Mouse (Mus musculus) embryonic facial prominence, embryonic 13.5 days (tissue): ENCODE results near the gene Zc3h7b. TPM values are rescaled to one million over a fixed set of nuclear protein-coding genes. Genes with fewer than 3 reads are reported as not detected.

Experiments used
- ATAC-seq: fragments of 200-750 bp; cut with Nextera tagmentation; 2 replicates; pipeline ENCODE4 v1.8.0; 2017; ENCODE audit warnings: low read depth; ENCODE audit not compliant: insufficient number of reproducible peaks, insufficient read depth, low FRiP score, low TSS enrichment
- H3K27ac ChIP-seq: fragments of 300-500 bp; sonication (generic); 2 replicates; pipeline ENCODE4 v1.5.1; 2015; ENCODE audit warnings: moderate library complexity, mild to moderate bottlenecking, inconsistent platforms
- H3K27me3 ChIP-seq: fragments of 300-500 bp; sonication (generic); 2 replicates; pipeline ENCODE4 v1.6.1; 2015; ENCODE audit warnings: mild to moderate bottlenecking, inconsistent platforms
- H3K36me3 ChIP-seq: fragments of 300-500 bp; sonication (generic); 2 replicates; pipeline ENCODE4 v1.6.1; 2015; ENCODE audit warnings: mild to moderate bottlenecking, inconsistent platforms
- H3K4me1 ChIP-seq: fragments of 300-500 bp; sonication (generic); 2 replicates; pipeline ENCODE4 v1.6.1; 2015; ENCODE audit warnings: inconsistent platforms
- H3K4me2 ChIP-seq: fragments of 300-500 bp; sonication (generic); 2 replicates; pipeline ENCODE4 v1.6.1; 2015; ENCODE audit warnings: moderate library complexity, mild to moderate bottlenecking, inconsistent platforms
- H3K4me3 ChIP-seq: fragments of 300-500 bp; sonication (generic); 2 replicates; pipeline ENCODE4 v1.5.1; 2015; ENCODE audit warnings: mild to moderate bottlenecking, inconsistent platforms
- H3K9ac ChIP-seq: fragments of 300-500 bp; sonication (generic); 2 replicates; pipeline ENCODE4 v1.6.1; 2015; ENCODE audit warnings: mild to moderate bottlenecking, inconsistent platforms
- H3K9me3 ChIP-seq: fragments of 300-500 bp; sonication (generic); 2 replicates; pipeline ENCODE4 v1.6.1; 2016; ENCODE audit warnings: inconsistent platforms
- WGBS: fragments of 180-500 bp; shearing (Covaris S2); methylation state at CpG from one replicate; pipeline ENCODE4 v1.1.7; 2015; ENCODE audit warnings: mixed read lengths; 5-methylcytosine and 5-hydroxymethylcytosine counted together
- polyA plus RNA-seq: library from polyadenylated mRNA; unstranded; fragments of >200 nt; fragmentation: Nextera tagmentation; extraction: Ambion mirVana; gene quantifications from 2 replicates; pipeline ENCODE4 v1.2.1, GENCODE M21; 2015

Gene Zc3h7b
- polyA plus RNA-seq, 1 experiment from 2014 or later, result 35.4 TPM

- H3K9ac ChIP-seq, result no peak overlapping the region
- peaks cover 20% of the 10 kb centered on the region for H3K4me1 ChIP-seq
- no peaks in the 10 kb centered on the region for H3K27me3 ChIP-seq
- peak overlapping the region; percentile 42 for H3K4me3 ChIP-seq
- no peaks in the 10 kb centered on the region for H3K9me3 ChIP-seq
- H3K27ac ChIP-seq, result peak overlapping the region; percentile 68
- 52% methylated on average over 7 of the region's 7 CpGs for WGBS
- peak overlapping the region; percentile 65 for H3K4me2 ChIP-seq
- H3K36me3 ChIP-seq, result no peaks in the 10 kb centered on the region
- no peak for ATAC-seq
Observed at GRCm38 (mm10) chr15:81836966-81837920, 92.4 kb downstream of the Zc3h7b start.

DNA sequence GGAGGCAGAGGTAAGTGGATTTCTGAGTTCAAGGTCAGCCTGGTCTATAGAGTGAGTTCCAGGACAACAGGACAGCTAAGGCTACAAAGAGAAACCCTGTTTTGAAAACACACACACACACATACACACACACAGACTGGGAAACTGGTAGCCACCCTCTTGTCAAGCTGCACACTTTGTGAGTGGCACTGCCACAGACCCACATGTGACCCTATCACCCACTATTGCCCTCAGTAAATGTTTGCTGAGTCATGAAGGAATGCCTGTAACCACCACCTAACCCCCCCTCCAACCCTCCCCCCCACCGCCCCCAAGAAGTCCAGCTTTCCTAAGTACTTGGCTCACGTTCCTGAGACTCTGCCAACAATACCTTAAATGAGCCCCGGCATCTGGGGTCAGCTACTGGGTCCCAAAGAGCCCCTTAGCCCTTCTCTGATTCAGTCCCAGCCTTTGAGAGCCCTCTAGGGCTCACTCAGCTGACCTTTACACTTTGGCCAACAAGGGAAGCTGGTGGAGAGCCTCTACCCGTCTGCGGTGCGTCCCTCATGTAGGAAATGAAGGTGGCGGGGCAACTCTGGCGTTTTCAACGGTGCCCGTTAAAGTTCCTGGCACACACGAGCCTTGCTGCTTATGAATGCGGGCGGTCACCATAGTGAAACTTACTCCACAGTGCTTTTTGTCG lies 93.8 kb downstream of the Zc3h7b start:
- whole genome bisulfite sequencing, result 74% methylated on average over 14 of the region's 14 CpGs
- no peak for ATAC-seq
- H3K9ac ChIP-seq, result no peak overlapping the region
- H3K36me3 ChIP-seq, result no peaks in the 10 kb centered on the region
- H3K4me1 ChIP-seq, result peaks cover 20% of the 10 kb centered on the region
- no peaks in the 10 kb centered on the region for H3K9me3 ChIP-seq
- no peak overlapping the region for H3K4me2 ChIP-seq
- no peak overlapping the region; the same call in 1 of the 2 replicates for H3K27ac ChIP-seq
- no peaks in the 10 kb centered on the region for H3K27me3 ChIP-seq
- H3K4me3 ChIP-seq, result no peak overlapping the region

DNA sequence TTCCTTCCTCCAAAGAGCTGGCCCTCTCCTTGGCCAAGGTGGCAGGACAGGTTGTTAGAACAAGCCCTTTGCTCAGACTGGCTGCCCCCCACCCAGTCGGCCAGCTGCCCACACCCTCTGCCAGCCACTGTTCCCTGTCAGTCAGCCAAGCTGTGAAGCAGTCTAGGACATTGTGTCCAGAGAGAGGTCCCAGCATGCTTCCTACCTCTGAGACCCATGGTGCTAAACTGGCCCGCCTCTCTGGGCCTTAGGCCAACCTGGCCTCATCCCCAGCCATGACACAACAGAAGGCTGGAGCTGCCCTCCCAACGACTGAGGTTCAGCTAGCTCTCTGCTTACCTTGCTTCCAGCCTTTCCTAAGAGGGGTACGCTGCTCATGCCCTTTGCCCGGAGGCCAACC lies 94.8 kb downstream of the Zc3h7b start:
- no peak for ATAC-seq
- Histone ChIP-seq H3K4me3 (no peak overlapping the region), H3K27ac (no peak overlapping the region), H3K4me1 (peaks cover 20% of the 10 kb centered on the region), H3K9ac (0 out of 2 replicates have a peak overlapping the region, but pooled peaks have one; percentile 21), H3K27me3 (no peaks in the 10 kb centered on the region), H3K4me2 (no peak overlapping the region), H3K9me3 (no peaks in the 10 kb centered on the region), H3K36me3 (no peaks in the 10 kb centered on the region)
- 73% methylated on average over 5 of the region's 5 CpGs for WGBS

DNA sequence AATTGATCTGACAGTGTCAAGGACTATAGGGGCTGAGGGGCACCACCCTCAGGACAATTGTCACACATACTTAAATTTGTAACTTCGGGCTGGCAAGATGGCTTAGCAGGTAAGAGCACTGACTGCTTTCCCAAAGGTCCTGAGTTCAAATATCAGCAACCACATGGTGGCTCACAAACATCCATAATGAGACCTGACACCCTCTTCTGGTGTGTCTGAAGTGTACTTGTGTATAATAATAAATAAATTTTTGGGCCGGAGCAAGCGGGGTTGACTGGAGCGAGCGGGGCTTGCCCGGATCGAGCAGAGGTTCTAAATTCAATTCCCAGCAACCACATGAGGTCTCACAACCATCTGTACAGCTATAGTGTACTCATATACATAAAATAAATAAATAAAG lies 95.4 kb downstream of the Zc3h7b start:
- Histone ChIP-seq H3K27me3 (no peaks in the 10 kb centered on the region), H3K4me2 (no peak overlapping the region), H3K9me3 (no peaks in the 10 kb centered on the region), H3K9ac (no peak overlapping the region), H3K27ac (no peak overlapping the region), H3K4me1 (peaks cover 17% of the 10 kb centered on the region), H3K36me3 (no peaks in the 10 kb centered on the region), H3K4me3 (no peak overlapping the region)
- ATAC-seq, result no peak
- 93% methylated on average over 7 of the region's 7 CpGs for WGBS

DNA sequence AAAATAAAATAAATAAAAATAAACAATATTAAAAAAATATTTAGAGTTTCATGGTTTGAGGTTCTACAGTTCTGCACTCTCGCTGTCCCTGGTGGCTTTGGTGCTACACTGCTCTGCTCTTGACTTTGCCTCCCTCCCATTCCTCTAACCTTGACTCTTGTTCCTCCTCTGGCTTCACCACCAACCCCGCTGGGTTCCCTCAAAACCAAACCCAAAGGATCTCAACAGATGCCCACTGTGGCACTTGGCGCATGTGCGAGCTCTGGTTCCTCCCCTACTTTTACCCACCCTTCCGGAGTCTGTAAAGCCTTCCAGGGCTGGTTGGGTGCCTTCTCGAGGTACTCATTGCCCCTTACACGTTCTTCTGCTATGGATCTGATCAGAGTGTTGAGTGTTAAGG lies 97.4 kb downstream of the Zc3h7b start:
- 86% methylated on average over 7 of the region's 7 CpGs for WGBS
- no peak overlapping the region for H3K4me2 ChIP-seq
- H3K4me1 ChIP-seq, result 0 out of 2 replicates have a peak, but pooled peaks cover 5% of the 10 kb centered on the region
- no peak overlapping the region for H3K9ac ChIP-seq
- H3K27ac ChIP-seq, result no peak overlapping the region
- peaks cover 8% of the 10 kb centered on the region for H3K36me3 ChIP-seq
- no peak overlapping the region for H3K4me3 ChIP-seq
- no peak for ATAC-seq
- no peaks in the 10 kb centered on the region for H3K9me3 ChIP-seq
- H3K27me3 ChIP-seq, result no peaks in the 10 kb centered on the region

DNA sequence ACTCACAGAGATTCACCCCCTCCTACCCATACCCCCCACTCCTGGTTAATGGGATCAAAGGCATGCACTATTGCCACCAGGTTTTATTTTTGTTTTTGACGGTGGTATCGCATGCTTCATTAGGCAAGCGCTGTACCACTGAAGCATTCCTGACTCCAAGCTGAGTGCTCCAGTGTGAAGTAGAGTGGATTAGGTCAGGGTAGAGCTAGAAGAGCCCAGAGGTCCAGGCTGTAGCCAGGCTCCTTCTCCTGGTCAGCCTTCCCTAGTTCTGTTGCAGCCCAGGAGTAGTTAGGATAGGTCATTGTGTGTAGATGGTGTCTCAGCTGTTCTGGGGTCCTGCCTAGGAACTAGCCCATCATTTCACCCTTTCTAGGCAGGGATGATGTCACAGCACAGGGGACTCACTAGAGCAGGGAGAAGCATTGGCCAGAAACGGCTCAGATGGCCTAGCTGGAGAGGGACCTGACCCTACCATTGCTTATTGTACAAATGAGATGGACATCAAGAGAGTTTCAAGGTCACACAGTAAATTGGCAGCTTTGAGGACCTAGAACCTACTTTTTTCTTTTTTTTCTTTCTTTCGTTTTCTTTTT lies 100.3 kb downstream of the Zc3h7b start:
- no peak for ATAC-seq
- H3K36me3 ChIP-seq, result peaks cover 29% of the 10 kb centered on the region
- no peak overlapping the region for H3K27ac ChIP-seq
- 69% methylated on average over 5 of the region's 5 CpGs for WGBS
- H3K9ac ChIP-seq, result no peak overlapping the region
- H3K4me1 ChIP-seq, result 0 out of 2 replicates have a peak, but pooled peaks cover 5% of the 10 kb centered on the region
- no peak overlapping the region for H3K4me3 ChIP-seq
- no peak overlapping the region for H3K4me2 ChIP-seq
- H3K9me3 ChIP-seq, result no peaks in the 10 kb centered on the region
- no peaks in the 10 kb centered on the region for H3K27me3 ChIP-seq

GRCm38 (mm10) chr15:81845724-81846123 lies 100.9 kb downstream of the Zc3h7b start:
- no peak overlapping the region for H3K4me2 ChIP-seq
- H3K36me3 ChIP-seq, result peaks cover 35% of the 10 kb centered on the region
- 0 out of 2 replicates have a peak, but pooled peaks cover 5% of the 10 kb centered on the region for H3K4me1 ChIP-seq
- no peak overlapping the region for H3K27ac ChIP-seq
- ATAC-seq, result no peak
- no peak overlapping the region for H3K4me3 ChIP-seq
- no peaks in the 10 kb centered on the region for H3K27me3 ChIP-seq
- WGBS, result 26% methylated on average over 4 of the region's 4 CpGs
- no peaks in the 10 kb centered on the region for H3K9me3 ChIP-seq
- H3K9ac ChIP-seq, result no peak overlapping the region

Other genes starting within 250 kb of the Zc3h7b start
- gene Ep300, start 159.7 kb upstream of the Zc3h7b start, polyA plus RNA-seq, result 20.6 and 21.1 TPM in 2 replicates
- gene L3mbtl2, start 81.2 kb upstream of the Zc3h7b start, polyA plus RNA-seq, result 20.1 and 20.7 TPM in 2 replicates
- gene Chadl, start 47.8 kb upstream of the Zc3h7b start, polyA plus RNA-seq, result 10.3 and 10.4 TPM in 2 replicates
- 103 and 116 TPM in 2 replicates for gene Rangap1, start 473 bp downstream of the Zc3h7b start, polyA plus RNA-seq
- gene Tef, start 57.4 kb downstream of the Zc3h7b start, polyA plus RNA-seq, result 29.4 and 30.3 TPM in 2 replicates
- 25.6 and 26.7 TPM in 2 replicates for gene Tob2, start 113.7 kb downstream of the Zc3h7b start, polyA plus RNA-seq
- 164 and 172 TPM in 2 replicates for gene Phf5a, start 126.9 kb downstream of the Zc3h7b start, polyA plus RNA-seq
- 148 and 151 TPM in 2 replicates for gene Aco2, start 127.3 kb downstream of the Zc3h7b start, polyA plus RNA-seq
- 51.8 and 63.9 TPM in 2 replicates for gene Polr3h, start 181.2 kb downstream of the Zc3h7b start, polyA plus RNA-seq
- gene Csdc2, start 191.7 kb downstream of the Zc3h7b start, polyA plus RNA-seq, result 10.9 and 11.4 TPM in 2 replicates
- 30.0 and 35.7 TPM in 2 replicates for gene Pmm1, start 215.9 kb downstream of the Zc3h7b start, polyA plus RNA-seq
- not detected in 2 replicates for gene 1700029P11Rik, start 235.5 kb downstream of the Zc3h7b start, polyA plus RNA-seq
- gene Xrcc6, start 242.8 kb downstream of the Zc3h7b start, polyA plus RNA-seq, result 92.3 and 98.2 TPM in 2 replicates